Mouse (Mus musculus): ENCODE data around the gene Mxra8. TPM values are rescaled to one million over a fixed set of nuclear protein-coding genes. Genes with fewer than 3 reads are reported as not detected.

The Mxra8 gene
- total RNA-seq, 2 experiments from 2014 or later = 46.9 to 58.4 TPM

Small RNA genes lying within 50 kb of the gene (microRNA-seq; reads per million reads assigned to microRNA genes)
- 0 reads per million in 2 experiments for gene Gm27743

Other genes with a start within 250 kb of the Mxra8 start
- 10 to 100 TPM; 11.2 to 11.4 TPM for gene Slc35e2, start 238.3 kb upstream of the Mxra8 start, total RNA-seq (2021)
- 10 to 100 TPM; 25.8 to 28.9 TPM for gene Cdk11b, start 214.8 kb upstream of the Mxra8 start, total RNA-seq (2021)
- gene Gm10563, start 194.3 kb upstream of the Mxra8 start, total RNA-seq (2021) = not detected
- gene Mmp23, start 186.3 kb upstream of the Mxra8 start, total RNA-seq (2021) = 10 to 100 TPM; 14.5 to 16.8 TPM
- gene Mib2, start 170.5 kb upstream of the Mxra8 start, total RNA-seq (2021) = 10 to 100 TPM; 22.4 to 24.9 TPM
- 1 to 10 TPM; 1.5 to 1.8 TPM for gene Fndc10, start 145.3 kb upstream of the Mxra8 start, total RNA-seq (2021)
- gene Ssu72, start 134.9 kb upstream of the Mxra8 start, total RNA-seq (2021) = 10 to 100 TPM; 44.3 to 48.6 TPM
- gene Tmem240, start 104.9 kb upstream of the Mxra8 start, total RNA-seq (2021) = under 1 TPM; 0.38 to 0.44 TPM
- gene Atad3a, start 78.6 kb upstream of the Mxra8 start, total RNA-seq (2021) = 10 to 100 TPM; 54.3 to 59.2 TPM
- gene Vwa1, start 65.0 kb upstream of the Mxra8 start, total RNA-seq (2021) = 10 to 100 TPM in 1 of 2 experiments, 1 to 10 TPM in 1; 9.2 to 12.6 TPM
- gene Tmem88b, start 53.8 kb upstream of the Mxra8 start, total RNA-seq (2021) = 1 to 10 TPM; 1.2 TPM
- not detected for gene Ankrd65, start 49.2 kb upstream of the Mxra8 start, total RNA-seq (2021)
- 10 to 100 TPM; 72.4 to 72.5 TPM for gene Mrpl20, start 36.8 kb upstream of the Mxra8 start, total RNA-seq (2021)
- gene Ccnl2, start 27.2 kb upstream of the Mxra8 start, total RNA-seq (2021) = 10 to 100 TPM; 49.1 to 55.8 TPM
- 10 to 100 TPM; 96.4 to 97.5 TPM for gene Aurkaip1, start 8.4 kb upstream of the Mxra8 start, total RNA-seq (2021)
- 10 to 100 TPM; 41.1 to 46.6 TPM for gene Dvl1, start 7.7 kb downstream of the Mxra8 start, total RNA-seq (2021)
- gene Tas1r3, start 23.7 kb downstream of the Mxra8 start, total RNA-seq (2021) = under 1 TPM; 0.26 to 0.32 TPM
- 10 to 100 TPM in 1 of 2 experiments, 1 to 10 TPM in 1; 9.9 to 10.6 TPM for gene Cptp, start 29.8 kb downstream of the Mxra8 start, total RNA-seq (2021)
- 10 to 100 TPM; 16.9 to 19.5 TPM for gene Ints11, start 29.9 kb downstream of the Mxra8 start, total RNA-seq (2021)
- 10 to 100 TPM; 14.8 to 18.0 TPM for gene Pusl1, start 52.1 kb downstream of the Mxra8 start, total RNA-seq (2021)
- 10 to 100 TPM; 19.6 to 21.6 TPM for gene Acap3, start 52.1 kb downstream of the Mxra8 start, total RNA-seq (2021)
- gene Ube2j2, start 104.2 kb downstream of the Mxra8 start, total RNA-seq (2021) = 10 to 100 TPM; 53.1 to 62.6 TPM
- 10 to 100 TPM; 14.0 to 17.9 TPM for gene C1qtnf12, start 122.6 kb downstream of the Mxra8 start, total RNA-seq (2021)
- 1 to 10 TPM; 2.0 to 2.7 TPM for gene B3galt6, start 153.0 kb downstream of the Mxra8 start, total RNA-seq (2021)
- 10 to 100 TPM; 83.2 to 84.6 TPM for gene Sdf4, start 153.2 kb downstream of the Mxra8 start, total RNA-seq (2021)
- gene Tnfrsf4, start 174.2 kb downstream of the Mxra8 start, total RNA-seq (2021) = under 1 TPM; 0.50 to 0.80 TPM
- under 1 TPM in 1 of 2 experiments, not detected in 1; 0.56 TPM for gene Tnfrsf18, start 186.5 kb downstream of the Mxra8 start, total RNA-seq (2021)
- gene Ttll10, start 219.7 kb downstream of the Mxra8 start, total RNA-seq (2021) = not detected